Mouse (Mus musculus) ES-E14 (cell line): ENCODE measurements around the gene Fxyd2. TPM values are rescaled to one million over a fixed set of nuclear protein-coding genes. Genes with fewer than 3 reads are reported as not detected.

Experiments used
- DNase-seq: peaks from one replicate; pipeline ENCODE4 v3.0.0-alpha.2; 2013; ENCODE audit warnings: low read depth, low spot score
- H3K27ac ChIP-seq: 2 replicates; pipeline ENCODE4 v1.5.1; 2012; ENCODE audit warnings: low read depth, mild to moderate bottlenecking, low read length, moderate library complexity, mixed read lengths; ENCODE audit not compliant: poor library complexity, insufficient read depth, severe bottlenecking
- H3K36me3 ChIP-seq: 2 replicates; pipeline ENCODE4 v1.6.1; 2012; ENCODE audit warnings: mild to moderate bottlenecking, low read length, moderate library complexity, mixed read lengths; ENCODE audit not compliant: control insufficient read depth, poor library complexity, insufficient read depth, severe bottlenecking
- H3K4me1 ChIP-seq, 2 experiments: fragments of 150-350 bp in 1 of 2; sonication (generic) in 1 of 2; 2 replicates each; pipeline ENCODE4 v1.6.1; 2012; ENCODE audit warnings: low read length in 2 of 2, mild to moderate bottlenecking in 1 of 2, mixed read lengths in 1 of 2; ENCODE audit not compliant: control insufficient read depth in 2 of 2, insufficient read depth in 2 of 2, poor library complexity in 1 of 2
- H3K4me3 ChIP-seq, 2 experiments: fragments of 150-350 bp in 1 of 2; sonication (generic) in 1 of 2; 2 replicates each; pipeline ENCODE4 v1.5.1; 2012; ENCODE audit warnings: low read length in 2 of 2, low read depth in 1 of 2, mild to moderate bottlenecking in 1 of 2, mixed read lengths in 1 of 2; ENCODE audit not compliant: insufficient read depth in 1 of 2, poor library complexity in 1 of 2, severe bottlenecking in 1 of 2
- H3K9ac ChIP-seq: 2 replicates; pipeline ENCODE4 v1.6.1; 2012; ENCODE audit warnings: low read depth, mild to moderate bottlenecking, low read length, mixed read lengths; ENCODE audit not compliant: poor library complexity, insufficient read depth, severe bottlenecking
- H3K9me3 ChIP-seq: fragments of 150-350 bp; sonication (generic); 2 replicates; pipeline ENCODE4 v1.6.1; 2012; ENCODE audit warnings: low read depth, mild to moderate bottlenecking, low read length; ENCODE audit not compliant: control insufficient read depth, insufficient read depth
- CHD2 ChIP-seq: IDR thresholded peaks from 2 replicates; pipeline ENCODE4 v1.6.1; 2014; ENCODE audit warnings: mild to moderate bottlenecking, low read depth, low read length, inconsistent platforms
- HCFC1 ChIP-seq: IDR thresholded peaks from 2 replicates; pipeline ENCODE4 v1.6.1; 2012; ENCODE audit warnings: low read length, inconsistent platforms, borderline replicate concordance; ENCODE audit not compliant: insufficient read depth
- MAFK ChIP-seq: IDR thresholded peaks from 2 replicates; pipeline ENCODE4 v1.6.1; 2014; ENCODE audit warnings: mild to moderate bottlenecking, low read depth, low read length, inconsistent platforms; ENCODE audit not compliant: insufficient read depth
- ZC3H11A ChIP-seq: IDR thresholded peaks from 2 replicates; pipeline ENCODE4 v1.6.1; 2012; ENCODE audit warnings: low read depth, mild to moderate bottlenecking, inconsistent platforms, low read length, borderline replicate concordance
- ZNF384 ChIP-seq: IDR thresholded peaks from 2 replicates; pipeline ENCODE4 v1.6.1; 2012; ENCODE audit warnings: low read depth, low read length, inconsistent platforms
- in situ Hi-C, 2 experiments: fragments of 600-800 bp; cut with MboI; formaldehyde crosslinking; loops; one replicate each; pipeline ENCODE4 v1.15.1; 2025; ENCODE audit warnings: low sequenced_read_pairs in 2 of 2, inconsistent platforms in 1 of 2; ENCODE audit not compliant: unreplicated experiment in 2 of 2
- total RNA-seq: library from RNA; depleted of rRNA; stranded (reverse); fragments of 300-350 nt; gene quantifications from 2 replicates; pipeline ENCODE4 v1.2.3, GENCODE M21; 2012

Gene Fxyd2
- total RNA-seq, 1 experiment = 2.2 TPM

DNA sequence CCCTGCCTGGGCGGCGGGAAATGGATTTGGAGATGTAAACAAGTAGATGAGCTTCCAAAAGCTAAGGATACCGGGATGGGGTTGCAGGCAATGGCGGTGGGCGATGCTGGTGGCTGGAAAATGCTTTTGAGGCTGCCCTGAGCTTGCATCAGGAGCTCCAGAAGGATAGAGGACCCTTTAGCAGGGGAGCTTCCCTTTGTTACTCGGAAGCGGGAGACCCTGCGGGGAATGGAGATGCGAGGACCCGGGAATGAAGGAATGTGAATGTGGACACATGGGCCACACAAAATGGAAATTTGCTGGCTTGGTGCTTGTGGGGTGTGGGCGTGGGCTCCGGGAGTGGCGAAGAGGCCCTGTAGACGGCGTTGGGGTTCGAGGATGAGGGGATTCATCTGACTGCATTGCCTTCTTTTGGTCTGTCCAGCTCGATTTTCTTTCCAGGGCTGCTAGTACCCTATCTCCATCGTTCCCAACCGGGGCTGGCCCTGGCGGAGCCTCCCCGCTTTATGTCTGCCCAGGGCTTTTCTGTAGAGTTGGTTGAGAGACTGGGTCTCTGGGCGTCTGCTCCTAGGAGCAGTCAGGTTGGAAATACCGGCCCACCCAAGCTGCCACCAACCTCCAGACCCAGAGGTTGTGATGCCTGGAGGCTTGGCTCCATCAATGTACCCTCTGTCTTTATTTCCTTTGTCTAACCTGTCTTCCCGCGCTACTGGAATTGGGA lies 28.7 kb upstream of the Fxyd2 start:
- Histone ChIP-seq H3K36me3 (peaks cover 2% of the 10 kb centered on the region; the same call in 1 of the 2 replicates), H3K27ac (no peak overlapping the region; the same call in 1 of the 2 replicates), H3K9ac (peak overlapping the region; percentile 86), H3K4me1 (peaks cover 14 to 34% of the 10 kb centered on the region in 2 experiments; a peak in 3 of 4 replicates), H3K9me3 (no peaks in the 10 kb centered on the region), H3K4me3 (peak overlapping the region; percentile 80 to 89)
- TF ChIP-seq MAFK (no peak), HCFC1 (no peak), ZNF384 (no peak), ZC3H11A (no peak), CHD2 (no peak)
- no peak for DNase-seq
- in situ Hi-C loops = no loop called here

DNA sequence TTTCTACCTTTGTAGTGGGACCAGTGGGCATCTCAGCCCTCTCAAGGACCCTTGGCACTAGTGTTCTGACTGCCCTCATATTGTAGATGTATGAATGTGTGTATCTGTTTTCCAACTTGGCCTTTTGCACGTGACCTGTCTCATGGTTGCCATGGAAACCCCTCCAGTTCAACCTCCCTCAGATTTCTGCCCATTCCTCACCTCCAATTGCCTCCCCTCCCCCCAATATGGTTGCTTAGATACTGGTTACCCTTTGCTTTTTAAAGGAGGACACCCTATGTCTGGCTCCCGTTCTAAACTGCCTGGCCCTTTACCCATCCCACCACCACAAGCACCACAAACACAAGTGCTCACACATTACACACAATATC lies 28.1 kb upstream of the Fxyd2 start:
- peak overlapping the region; percentile 80 to 89 for H3K4me3 ChIP-seq
- no peaks in the 10 kb centered on the region for H3K9me3 ChIP-seq
- peaks cover 5% of the 10 kb centered on the region; the same call in 1 of the 2 replicates for H3K36me3 ChIP-seq
- in situ Hi-C loops = no loop called here
- peaks cover 14 to 33% of the 10 kb centered on the region in 2 experiments; a peak in 3 of 4 replicates for H3K4me1 ChIP-seq
- DNase-seq = no peak
- TF ChIP-seq HCFC1 (no peak), ZNF384 (no peak), MAFK (no peak), CHD2 (0 out of 2 replicates have a peak, but pooled peaks have one; percentile 28)
- peak overlapping the region; percentile 86; the same call in 1 of the 2 replicates for H3K9ac ChIP-seq
- H3K27ac ChIP-seq = no peak overlapping the region

DNA sequence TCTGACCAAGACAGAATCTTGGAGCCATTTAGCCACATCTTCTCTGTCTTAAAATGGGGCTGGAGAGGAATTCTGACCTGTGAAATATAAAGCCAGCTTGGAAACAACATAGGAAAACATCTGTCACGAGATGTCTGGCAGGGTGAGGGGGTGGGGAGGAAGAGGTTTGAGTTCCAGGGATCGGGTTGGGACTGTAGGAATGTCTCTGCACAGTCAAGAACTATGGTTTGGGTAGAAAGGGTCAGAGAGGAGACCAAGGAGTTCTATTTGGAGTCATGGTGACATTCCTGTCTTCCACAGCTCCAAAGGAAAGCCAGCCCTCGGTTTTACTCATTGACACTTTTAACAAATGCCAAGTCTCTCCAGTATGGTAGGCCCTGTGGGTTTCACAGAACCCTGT lies 25.6 kb upstream of the Fxyd2 start:
- no peak overlapping the region for H3K9ac ChIP-seq
- in situ Hi-C loops = no loop called here
- TF ChIP-seq MAFK (no peak), ZNF384 (no peak), HCFC1 (no peak), CHD2 (no peak), ZC3H11A (no peak)
- H3K4me3 ChIP-seq = no peak overlapping the region
- DNase-seq = no peak
- no peaks in the 10 kb centered on the region for H3K9me3 ChIP-seq
- no peak overlapping the region for H3K27ac ChIP-seq
- H3K36me3 ChIP-seq = peaks cover 7% of the 10 kb centered on the region; the same call in 1 of the 2 replicates
- H3K4me1 ChIP-seq = peaks cover 14 to 31% of the 10 kb centered on the region in 2 experiments

DNA sequence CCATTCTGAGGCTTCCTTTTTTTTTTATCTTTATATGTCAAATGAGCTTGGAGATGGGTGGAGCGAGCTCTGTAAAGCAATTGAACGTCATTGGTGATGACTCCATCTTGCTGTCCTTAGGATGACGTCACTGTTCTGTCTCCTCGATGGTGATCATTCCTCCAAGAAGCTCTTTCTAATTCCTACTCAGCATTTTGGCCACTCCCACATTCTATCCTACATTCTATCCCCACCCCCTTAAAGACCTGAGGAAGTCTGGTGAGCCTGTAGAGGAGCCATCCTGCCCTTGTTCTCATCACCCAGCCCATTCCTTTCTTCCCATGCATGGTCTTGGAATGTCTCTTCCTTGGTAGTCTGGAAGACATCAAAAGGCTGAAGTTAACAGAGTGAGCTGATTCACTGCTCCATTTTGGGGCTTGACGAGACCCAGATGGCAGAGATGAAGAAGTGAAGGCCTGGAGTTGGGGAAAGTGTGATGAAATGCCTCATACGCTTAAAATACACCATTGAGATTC lies 24.4 kb upstream of the Fxyd2 start:
- no peak overlapping the region for H3K4me3 ChIP-seq
- in situ Hi-C loops = no loop called here
- no peaks in the 10 kb centered on the region for H3K9me3 ChIP-seq
- peak; percentile 57 for DNase-seq
- peak; percentile 50 for TF ChIP-seq MAFK
- no peak for TF ChIP-seq CHD2
- TF ChIP-seq ZC3H11A = no peak
- no peak for TF ChIP-seq HCFC1
- no peak for TF ChIP-seq ZNF384
- H3K4me1 ChIP-seq = peaks cover 12 to 28% of the 10 kb centered on the region in 2 experiments
- H3K9ac ChIP-seq = no peak overlapping the region
- no peak overlapping the region for H3K27ac ChIP-seq
- peaks cover 11% of the 10 kb centered on the region; the same call in 1 of the 2 replicates for H3K36me3 ChIP-seq
